Mouse (Mus musculus) forebrain, embryonic 12.5 days (tissue): Measurements from ENCODE around the gene Vwa7. TPM values are rescaled to one million over a fixed set of nuclear protein-coding genes. Genes with fewer than 3 reads are reported as not detected.
A peak's percentile ranks its signal among the peaks of the same experiment; 100 is the strongest.
"Not testable (repeated sequence)": the region's sequence is repeated elsewhere in the genome, so short reads cannot be mapped to it uniquely, and the experiment has no call there.

Experiments
- ATAC-seq: fragments of 200-750 bp; cut with Nextera tagmentation; 2 replicates; pipeline ENCODE4 v1.8.0; 2017; ENCODE audit warnings: moderate TSS enrichment; ENCODE audit not compliant: low FRiP score
- H3K27ac ChIP-seq: fragments of 300-500 bp; sonication (generic); 2 replicates; pipeline ENCODE4 v1.5.1; 2016; ENCODE audit warnings: mild to moderate bottlenecking
- H3K27me3 ChIP-seq: fragments of 300-500 bp; sonication (generic); 2 replicates; pipeline ENCODE4 v1.6.1; 2016; ENCODE audit warnings: mild to moderate bottlenecking
- H3K36me3 ChIP-seq: fragments of 300-500 bp; sonication (generic); replicated peaks from 2 replicates; pipeline ENCODE4 v1.6.1; 2016; ENCODE audit warnings: mild to moderate bottlenecking
- H3K4me1 ChIP-seq: fragments of 300-500 bp; sonication (generic); 2 replicates; pipeline ENCODE4 v1.6.1; 2016
- H3K4me2 ChIP-seq: fragments of 300-500 bp; sonication (generic); 2 replicates; pipeline ENCODE4 v1.6.1; 2016; ENCODE audit warnings: mild to moderate bottlenecking, moderate library complexity
- H3K4me3 ChIP-seq: fragments of 300-500 bp; sonication (generic); replicated peaks from 2 replicates; pipeline ENCODE4 v1.5.1; 2016; ENCODE audit warnings: mild to moderate bottlenecking
- H3K9ac ChIP-seq: fragments of 300-500 bp; sonication (generic); 2 replicates; pipeline ENCODE4 v1.6.1; 2016; ENCODE audit warnings: mild to moderate bottlenecking
- H3K9me3 ChIP-seq: fragments of 300-500 bp; sonication (generic); 2 replicates; pipeline ENCODE4 v1.6.1; 2016
- WGBS: fragments of 180-500 bp; shearing (Covaris S2); methylation state at CpG from one replicate; pipeline ENCODE4 v1.1.7; 2016; 5-methylcytosine and 5-hydroxymethylcytosine counted together
- polyA plus RNA-seq: library from polyadenylated mRNA; unstranded; fragments of >200 nt; fragmentation: Nextera tagmentation; extraction: Ambion mirVana; gene quantifications from 2 replicates; pipeline ENCODE4 v1.2.1, GENCODE M21; 2016

Vwa7 gene
- polyA plus RNA-seq, 1 experiment from 2014 or later, result 0.27 TPM

GRCm38 (mm10) chr17:34984218-34984617, 32.2 kb upstream of the Vwa7 start:
- Histone ChIP-seq H3K36me3 (peaks cover 28% of the 10 kb centered on the region), H3K27ac (no peak overlapping the region), H3K9ac (no peak overlapping the region), H3K4me3 (no peak overlapping the region), H3K4me1 (peaks cover 28% of the 10 kb centered on the region), H3K4me2 (no peak overlapping the region), H3K27me3 (no peaks in the 10 kb centered on the region), H3K9me3 (no peaks in the 10 kb centered on the region)
- 67% methylated on average over 2 of the region's 2 CpGs for WGBS
- ATAC-seq, result no peak

- H3K27ac ChIP-seq, result no peak overlapping the region
- H3K9me3 ChIP-seq, result no peaks in the 10 kb centered on the region
- no peak overlapping the region for H3K4me3 ChIP-seq
- ATAC-seq, result no peak
- peaks cover 27% of the 10 kb centered on the region for H3K4me1 ChIP-seq
- no peaks in the 10 kb centered on the region for H3K27me3 ChIP-seq
- H3K4me2 ChIP-seq, result no peak overlapping the region
- peaks cover 42% of the 10 kb centered on the region for H3K36me3 ChIP-seq
- no peak overlapping the region for H3K9ac ChIP-seq
Observed at GRCm38 (mm10) chr17:34994751-34995150, 21.6 kb upstream of the Vwa7 start.

- not testable (repeated sequence) for H3K9me3 ChIP-seq, H3K4me3 ChIP-seq, H3K9ac ChIP-seq, H3K4me2 ChIP-seq, H3K27ac ChIP-seq, ATAC-seq, H3K27me3 ChIP-seq
- Histone ChIP-seq H3K4me1 (peaks cover 32% of the 10 kb centered on the region), H3K36me3 (peaks cover 39% of the 10 kb centered on the region)
- 90% methylated on average over 4 of the region's 4 CpGs for WGBS
Observed at GRCm38 (mm10) chr17:34995192-34995591, 21.2 kb upstream of the Vwa7 start.

- H3K4me3 ChIP-seq, H3K27me3 ChIP-seq, H3K27ac ChIP-seq, H3K4me2 ChIP-seq, ATAC-seq, H3K9me3 ChIP-seq, H3K9ac ChIP-seq: not testable (repeated sequence)
- Histone ChIP-seq H3K4me1 (peaks cover 32% of the 10 kb centered on the region), H3K36me3 (peaks cover 32% of the 10 kb centered on the region)
- WGBS, result 94% methylated on average over 4 of the region's 4 CpGs
Observed at GRCm38 (mm10) chr17:34995927-34996326, 20.5 kb upstream of the Vwa7 start.

GRCm38 (mm10) chr17:34996411-34997141, 19.8 kb upstream of the Vwa7 start:
- Histone ChIP-seq H3K4me3 (0 out of 2 replicates have a peak overlapping the region, but pooled peaks have one; percentile 3), H3K4me2 (peak overlapping the region; percentile 25), H3K36me3 (peaks cover 26% of the 10 kb centered on the region), H3K9ac (peak overlapping the region; percentile 25; the same call in 1 of the 2 replicates), H3K9me3 (no peaks in the 10 kb centered on the region), H3K4me1 (peaks cover 34% of the 10 kb centered on the region), H3K27me3 (no peaks in the 10 kb centered on the region), H3K27ac (no peak overlapping the region)
- 92% methylated on average over 13 of the region's 14 CpGs for WGBS
- ATAC-seq, result no peak

- Histone ChIP-seq H3K27me3 (no peaks in the 10 kb centered on the region), H3K4me3 (no peak overlapping the region), H3K27ac (no peak overlapping the region), H3K9me3 (no peaks in the 10 kb centered on the region), H3K36me3 (peaks cover 24% of the 10 kb centered on the region), H3K4me1 (peaks cover 39% of the 10 kb centered on the region), H3K9ac (peak overlapping the region; percentile 25; the same call in 1 of the 2 replicates), H3K4me2 (peak overlapping the region; percentile 25)
- 91% methylated on average over 5 of the region's 5 CpGs for WGBS
- no peak for ATAC-seq
Observed at GRCm38 (mm10) chr17:34997142-34997483, 19.3 kb upstream of the Vwa7 start.

- H3K4me3 ChIP-seq, result peak overlapping the region; percentile 32; the same call in 1 of the 2 replicates
- ATAC-seq, result no peak
- H3K9me3 ChIP-seq, result no peaks in the 10 kb centered on the region
- H3K27ac ChIP-seq, result no peak overlapping the region
- peak overlapping the region; percentile 100 for H3K4me2 ChIP-seq
- WGBS, result 94% methylated on average over 15 of the region's 15 CpGs
- H3K36me3 ChIP-seq, result peaks cover 21% of the 10 kb centered on the region
- H3K9ac ChIP-seq, result no peak overlapping the region; the same call in 1 of the 2 replicates
- no peaks in the 10 kb centered on the region for H3K27me3 ChIP-seq
- H3K4me1 ChIP-seq, result peaks cover 54% of the 10 kb centered on the region
Observed at GRCm38 (mm10) chr17:34998526-34999430, 17.6 kb upstream of the Vwa7 start.

GRCm38 (mm10) chr17:34999871-35000716, 16.3 kb upstream of the Vwa7 start:
- ATAC-seq, H3K27me3 ChIP-seq, H3K9me3 ChIP-seq: not testable (repeated sequence)
- H3K4me1 ChIP-seq, result peaks cover 54% of the 10 kb centered on the region
- peak overlapping the region; percentile 93 for H3K4me3 ChIP-seq
- H3K36me3 ChIP-seq, result peaks cover 33% of the 10 kb centered on the region
- peak overlapping the region; percentile 97 for H3K9ac ChIP-seq
- H3K27ac ChIP-seq, result peak overlapping the region; percentile 97
- peak overlapping the region; percentile 100 for H3K4me2 ChIP-seq
- 26% methylated on average over 29 of the region's 32 CpGs for WGBS

GRCm38 (mm10) chr17:35000717-35001451, 15.5 kb upstream of the Vwa7 start, which contains the start of gene Vars:
Vars (plus strand) TSS chr17:35000987.
- ATAC-seq, result peak; percentile 92
- WGBS, result under 1% methylated on average over 83 of the region's 83 CpGs
- peaks cover 39% of the 10 kb centered on the region for H3K36me3 ChIP-seq

GRCm38 (mm10) chr17:35001452-35002152, 14.8 kb upstream of the Vwa7 start:
- Histone ChIP-seq H3K9me3 (no peaks in the 10 kb centered on the region), H3K4me2 (peak overlapping the region; percentile 100), H3K36me3 (peaks cover 42% of the 10 kb centered on the region), H3K27ac (peak overlapping the region; percentile 97), H3K4me3 (peak overlapping the region; percentile 93), H3K9ac (peak overlapping the region; percentile 97), H3K4me1 (peaks cover 54% of the 10 kb centered on the region), H3K27me3 (no peaks in the 10 kb centered on the region)
- WGBS, result under 1% methylated on average over 35 of the region's 35 CpGs
- peak; percentile 27; the same call in 1 of the 2 replicates for ATAC-seq

More at GRCm38 (mm10) chr17:35000717-35001451, 15.5 kb upstream of the Vwa7 start, which contains the start of gene Vars:
- Histone ChIP-seq H3K4me2 (peak within 1 kb of the TSS; percentile 100), H3K4me1 (peaks cover 54% of the 10 kb centered on the region), H3K4me3 (peak within 1 kb of the TSS; percentile 93), H3K9ac (peak within 1 kb of the TSS; percentile 97), H3K27ac (peak within 1 kb of the TSS; percentile 97), H3K27me3 (no peaks in the 10 kb centered on the region), H3K9me3 (no peaks in the 10 kb centered on the region)
